Mouse (Mus musculus): Measurements from ENCODE around the gene Cep97.

The Cep97 gene

GRCm38 (mm10) chr16:55947266-55947665 lies 12.6 kb upstream of the Cep97 start:
- no peak for DNase-seq

GRCm38 (mm10) chr16:55940781-55941180 lies 6.1 kb upstream of the Cep97 start:
- peak; percentile 56 for DNase-seq

GRCm38 (mm10) chr16:55939703-55940102 lies 5.0 kb upstream of the Cep97 start:
- peak; percentile 73 for DNase-seq

- DNase-seq = no peak
These were observed 4.1 kb upstream of the Cep97 start for GRCm38 (mm10) chr16:55938761-55939160.

- peak; percentile 84 for DNase-seq
These were observed 843 bp downstream of the Cep97 start for GRCm38 (mm10) chr16:55933681-55934343.

GRCm38 (mm10) chr16:55924010-55924409 lies 10.6 kb downstream of the Cep97 start:
- DNase-seq = no peak

- DNase-seq = no peak
These were observed 12.6 kb downstream of the Cep97 start for GRCm38 (mm10) chr16:55922079-55922478.

GRCm38 (mm10) chr16:55914716-55915115 lies 19.9 kb downstream of the Cep97 start:
- DNase-seq = no peak

- no peak for DNase-seq
These were observed 24.4 kb downstream of the Cep97 start for GRCm38 (mm10) chr16:55910208-55910793.

GRCm38 (mm10) chr16:55906928-55907679 lies 27.6 kb downstream of the Cep97 start:
- no peak for DNase-seq

- no peak for DNase-seq
These were observed 29.3 kb downstream of the Cep97 start for GRCm38 (mm10) chr16:55905370-55905769.

GRCm38 (mm10) chr16:55901839-55902756 lies 32.6 kb downstream of the Cep97 start:
- DNase-seq = no peak

- DNase-seq = no peak
These were observed 36.2 kb downstream of the Cep97 start for GRCm38 (mm10) chr16:55898385-55899002.

GRCm38 (mm10) chr16:55895651-55896095 lies 39.0 kb downstream of the Cep97 start:
- DNase-seq = no peak

GRCm38 (mm10) chr16:55894893-55895650 lies 39.6 kb downstream of the Cep97 start, which contains the start of gene Nxpe3:
Nxpe3 (minus strand) TSS chr16:55895285.
- peak; percentile 92 for DNase-seq

- peak; percentile 55 for DNase-seq
These were observed 40.1 kb downstream of the Cep97 start for GRCm38 (mm10) chr16:55894536-55894892.

- no peak for DNase-seq
These were observed 41.1 kb downstream of the Cep97 start for GRCm38 (mm10) chr16:55893410-55894107.

GRCm38 (mm10) chr16:55892484-55892883 lies 42.2 kb downstream of the Cep97 start:
- no peak for DNase-seq

- no peak for DNase-seq
These were observed 43.3 kb downstream of the Cep97 start for GRCm38 (mm10) chr16:55891346-55891745.

GRCm38 (mm10) chr16:55890346-55891136 lies 44.1 kb downstream of the Cep97 start:
- DNase-seq = no peak
